Mouse (Mus musculus): Measurements from ENCODE around the gene Hsf5.

GRCm38 (mm10) chr11:87665658-87666057 lies 48.7 kb downstream of the Hsf5 start:
- TF ChIP-seq CTCF (IDR thresholded peaks at IDR 0.05; ENCODE audit: low read depth, low read length) (no peak), POLR2AphosphoS5 (IDR thresholded peaks at IDR 0.05; ENCODE audit: insufficient replicate concordance, low read depth, low read length) (no peak)
